Mouse (Mus musculus) megakaryocyte, adult 5-6 weeks (primary cell): Measurements from ENCODE around the gene Atn1. TPM values are rescaled to one million over a fixed set of nuclear protein-coding genes. Genes with fewer than 3 reads are reported as not detected.

Experiments
- ATAC-seq: 2 replicates; pipeline ENCODE4 v1.8.0; 2016; ENCODE audit warnings: mild to moderate bottlenecking, inconsistent platforms; ENCODE audit not compliant: poor library complexity, severe bottlenecking
- total RNA-seq, 2 experiments: library from RNA; stranded (forward) in 1 of 2; stranded (reverse) in 1 of 2; fragments of 153-499, 151-499 nt in 1 of 2; fragments of 221-1000, 200-1000 nt in 1 of 2; gene quantifications; 2 replicates each; pipeline versions ENCODE4 v1.2.3 to v1.2.4; 2015 to 2017

Gene Atn1
- total RNA-seq, 2 experiments from 2014 or later, result 3.0 to 25.7 TPM

- ATAC-seq, result no peak
These were observed 13.3 kb downstream of the Atn1 start for GRCm38 (mm10) chr6:124742839-124743514.

DNA sequence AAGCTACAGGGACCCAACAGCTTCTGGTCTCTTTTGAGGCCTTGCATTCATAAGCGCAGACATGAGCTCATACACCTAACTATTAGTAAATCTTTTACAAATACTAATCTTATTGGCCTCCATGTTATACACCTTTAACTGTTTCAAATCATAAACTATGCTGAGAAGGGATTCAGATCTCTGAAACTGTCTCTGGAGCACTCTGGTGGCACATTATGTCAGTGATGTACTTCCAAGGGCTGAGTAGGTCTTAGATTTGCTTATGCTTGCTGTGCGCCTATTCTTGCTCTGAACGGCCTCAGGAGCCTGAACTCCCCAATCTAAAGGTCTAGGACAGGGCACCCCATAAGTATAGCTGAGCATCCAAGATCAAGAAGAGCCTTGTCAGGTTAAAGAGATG, 14.5 kb downstream of the Atn1 start:
- ATAC-seq, result no peak

DNA sequence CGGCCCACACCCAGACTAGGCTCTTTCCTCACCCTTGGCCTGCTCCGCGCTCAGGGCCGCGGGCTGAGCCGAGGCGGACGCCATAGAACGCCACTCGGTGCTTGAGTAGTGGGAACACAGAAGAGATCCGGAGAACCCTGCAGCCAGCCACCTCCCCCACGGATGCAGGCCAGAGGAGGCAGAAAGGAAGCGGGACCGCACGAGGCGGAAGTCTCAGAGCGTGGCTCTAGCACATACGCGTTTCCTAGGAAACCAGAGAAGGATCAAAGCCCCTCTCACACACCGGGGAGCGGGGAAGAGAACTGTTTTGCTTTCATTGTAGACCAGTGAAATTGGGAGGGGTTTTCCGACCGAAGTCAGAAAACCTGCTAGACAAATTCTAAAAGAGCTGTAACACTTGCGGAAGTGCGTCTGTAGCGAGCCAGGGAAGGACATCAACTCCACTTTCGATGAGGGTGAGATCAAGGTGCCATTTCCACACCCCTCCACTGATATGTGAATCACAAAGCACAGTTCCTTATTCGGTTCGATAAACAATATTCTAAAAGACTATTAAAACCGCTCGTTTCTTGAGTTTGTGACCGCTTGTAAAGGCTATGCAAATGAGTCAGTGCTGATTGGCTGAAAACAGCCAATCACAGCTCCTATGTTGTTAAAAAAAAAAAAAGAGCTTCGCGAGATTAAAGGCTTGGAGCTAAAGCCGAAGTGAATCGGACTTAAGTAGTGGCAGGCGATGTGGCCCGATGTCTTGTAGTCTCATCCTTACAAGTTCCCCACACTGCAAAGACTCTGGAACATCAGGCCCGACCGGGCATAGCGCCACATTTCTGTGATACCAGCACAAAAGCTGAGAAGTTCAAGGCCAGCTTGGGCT, 15.2 kb downstream of the Atn1 start, which contains the start of gene Grcc10:
Gene Grcc10 (minus strand): TSS at position 487 of the 874 bp plus-strand sequence.
- ATAC-seq, result peak; percentile 58

GRCm38 (mm10) chr6:124740211-124740887, 16.0 kb downstream of the Atn1 start:
- peak; percentile 24 for ATAC-seq

GRCm38 (mm10) chr6:124739231-124739796, 17.0 kb downstream of the Atn1 start:
- no peak for ATAC-seq

- peak; percentile 33 for ATAC-seq
These were observed 17.8 kb downstream of the Atn1 start, which contains the start of gene Ptpn6 for GRCm38 (mm10) chr6:124738511-124739023. Gene Ptpn6, minus strand, starts transcription at chr6:124738714.

DNA sequence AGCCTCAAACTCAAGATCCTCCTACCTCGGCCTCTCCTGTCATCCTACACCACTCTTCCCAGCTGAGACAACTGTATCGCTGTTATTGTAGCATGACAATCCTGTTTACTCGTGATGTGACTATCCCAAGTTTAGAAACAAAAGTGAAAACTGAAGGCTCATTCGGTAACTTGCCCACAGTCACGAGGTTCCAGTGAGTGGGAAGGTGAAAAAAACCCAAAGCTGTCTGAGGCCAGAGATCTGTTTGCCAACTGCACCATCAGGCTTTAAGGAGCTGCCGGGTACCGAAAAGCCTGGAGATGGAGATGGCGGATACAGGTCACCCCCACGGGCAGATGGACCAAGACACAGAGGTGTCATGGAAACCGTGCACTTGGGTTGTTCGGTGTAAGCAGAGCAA, 19.3 kb downstream of the Atn1 start:
- no peak for ATAC-seq

- no peak for ATAC-seq
These were observed 21.9 kb downstream of the Atn1 start for GRCm38 (mm10) chr6:124734417-124734816.

GRCm38 (mm10) chr6:124732476-124733370, 23.6 kb downstream of the Atn1 start:
- peak; percentile 84 for ATAC-seq

DNA sequence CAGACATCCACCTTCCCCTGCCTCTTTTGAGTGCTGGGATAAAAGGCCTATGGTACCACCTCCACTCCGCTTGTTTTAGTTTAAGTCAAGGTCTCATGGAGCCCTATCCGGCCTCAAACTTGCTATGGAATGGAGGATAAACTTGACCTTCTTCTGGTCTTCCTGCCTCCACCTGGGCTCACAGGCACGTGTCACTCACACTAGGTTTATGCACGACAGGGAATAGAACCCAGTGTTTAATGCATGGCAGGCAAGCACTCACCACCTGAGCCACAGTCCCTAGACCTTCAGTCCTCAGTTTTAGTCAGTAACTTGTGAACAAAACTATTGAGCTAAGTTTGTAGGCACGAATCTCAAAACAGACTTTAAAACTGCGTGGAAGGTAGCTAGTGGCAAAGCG, 25.3 kb downstream of the Atn1 start:
- no peak for ATAC-seq

DNA sequence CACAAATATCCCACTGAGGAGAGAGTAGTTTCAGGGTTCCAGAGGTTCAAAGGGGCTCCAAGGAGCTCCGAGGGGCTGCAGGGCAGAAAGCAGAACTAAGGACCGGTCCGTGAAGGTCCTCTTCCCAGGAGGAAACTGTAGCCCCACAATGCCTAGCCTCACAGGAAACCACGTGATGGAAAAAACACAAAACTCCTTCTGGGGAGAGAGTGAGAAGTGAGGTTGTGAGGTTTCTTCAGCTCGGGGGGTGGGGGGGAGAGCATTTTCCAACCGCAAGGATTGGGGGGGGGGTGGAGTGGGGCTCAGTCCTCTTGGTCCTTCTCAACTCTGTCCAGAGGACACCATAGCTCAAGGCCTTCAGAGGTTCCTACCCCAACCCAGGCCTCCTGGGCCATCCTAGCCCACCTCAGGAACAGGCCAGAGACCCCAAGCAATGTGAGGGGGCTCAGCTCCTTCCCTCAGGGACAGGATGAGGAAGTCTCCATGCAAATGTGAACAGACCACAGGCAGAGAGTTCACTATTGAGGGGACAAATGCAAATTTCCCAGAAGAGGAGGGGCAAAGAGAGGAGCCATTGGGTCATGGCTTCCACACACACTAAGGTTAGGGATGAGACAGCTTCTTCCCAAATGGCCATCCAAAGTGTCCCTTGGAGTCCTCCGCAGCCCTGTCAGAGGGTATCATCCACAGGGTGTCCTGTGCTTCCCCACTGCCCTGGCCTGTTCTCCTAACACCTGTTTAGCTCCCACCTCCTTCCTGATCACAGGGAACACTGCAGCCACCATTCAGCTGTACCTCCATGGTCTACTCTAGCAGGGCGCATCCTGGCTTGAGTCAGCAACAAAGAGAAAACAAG, 26.2 kb downstream of the Atn1 start:
- peak; percentile 64 for ATAC-seq

DNA sequence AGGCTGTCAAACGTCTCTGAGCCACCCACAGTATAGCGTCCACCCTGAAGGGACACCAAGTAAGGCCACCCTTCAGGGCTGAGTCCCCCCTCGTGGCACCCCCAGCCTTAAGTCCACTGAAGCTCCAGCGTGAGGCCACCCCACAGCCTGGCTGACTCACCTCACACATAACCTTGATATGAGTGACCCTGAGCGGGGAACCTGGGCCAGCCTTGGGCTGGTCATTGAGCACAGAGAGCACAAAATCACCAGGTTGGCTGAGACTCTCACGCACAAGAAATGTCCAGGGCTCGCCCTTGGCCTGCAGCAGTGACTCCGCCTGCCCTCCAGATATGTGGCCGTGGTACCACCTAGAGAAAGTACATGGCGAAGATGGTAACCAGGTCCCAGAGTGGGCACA, 27.7 kb downstream of the Atn1 start:
- ATAC-seq, result no peak

GRCm38 (mm10) chr6:124724472-124724871, 31.9 kb downstream of the Atn1 start:
- ATAC-seq, result no peak

DNA sequence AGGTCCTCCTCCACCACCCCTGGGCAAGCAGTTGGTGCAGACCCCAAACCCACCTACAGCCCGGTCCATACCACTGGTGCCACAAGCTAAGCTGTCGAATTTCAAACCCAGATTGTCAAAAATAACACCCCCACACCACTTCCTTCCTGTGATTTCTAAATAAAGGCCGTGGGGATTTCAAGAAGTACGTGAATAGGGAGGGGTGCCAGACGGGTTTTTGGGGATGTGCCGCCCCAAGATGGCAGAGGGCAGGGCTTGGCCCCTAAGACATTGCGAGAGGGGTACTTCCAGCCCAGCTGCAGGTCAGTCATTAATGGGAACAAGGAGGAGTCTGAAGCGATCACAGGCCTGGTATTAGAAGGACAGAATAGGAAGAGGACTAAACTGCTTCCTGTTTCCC, 32.8 kb downstream of the Atn1 start:
- peak; percentile 80 for ATAC-seq

DNA sequence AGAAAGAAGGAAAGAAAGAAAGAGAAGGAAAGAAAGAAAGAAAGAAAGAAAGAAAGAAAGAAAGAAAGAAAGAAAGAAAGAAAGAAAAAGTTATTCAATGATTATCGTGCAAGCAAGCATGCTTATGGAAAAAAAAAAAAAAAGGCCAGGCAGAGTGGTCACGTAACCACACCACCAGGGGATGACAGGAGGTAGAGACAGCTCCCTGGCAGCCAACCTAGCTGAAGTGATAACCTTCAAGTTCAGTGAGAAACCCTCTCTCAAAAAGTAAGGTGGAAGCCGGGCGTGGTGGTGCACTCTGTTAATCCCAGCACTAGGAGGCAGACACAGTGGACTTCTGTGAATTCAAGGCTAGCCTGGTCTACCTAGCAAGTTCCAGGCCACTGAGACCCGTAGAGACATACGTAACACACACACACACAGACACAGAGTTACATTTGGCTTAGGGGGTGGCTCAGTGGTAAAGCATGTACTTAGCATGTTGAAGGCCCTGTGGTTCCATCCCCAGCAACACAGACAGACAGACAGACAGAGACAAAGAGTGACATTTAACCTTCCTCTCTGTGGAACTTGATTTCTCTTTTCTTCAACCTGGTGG, 33.3 kb downstream of the Atn1 start:
- peak; percentile 1; the same call in 1 of the 2 replicates for ATAC-seq

DNA sequence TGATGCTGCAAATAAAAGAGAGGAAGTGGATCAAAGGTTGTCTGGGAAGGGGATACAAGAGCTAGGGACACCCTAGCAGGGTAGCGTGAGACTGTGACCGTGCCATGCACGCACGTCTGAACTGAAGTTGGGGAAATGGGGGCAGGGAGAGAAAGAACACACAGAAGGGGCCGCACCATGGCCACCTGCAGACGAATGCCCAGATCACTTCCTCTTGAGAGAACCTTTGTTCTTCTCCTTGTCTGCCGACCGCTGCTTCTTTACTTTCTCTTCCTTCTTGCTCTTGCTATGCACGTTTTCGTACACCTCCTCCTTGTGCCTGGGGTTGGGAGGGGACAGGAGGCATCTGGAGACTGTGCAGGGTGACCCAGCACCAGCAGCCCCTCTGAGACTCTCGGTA, 35.4 kb downstream of the Atn1 start:
- ATAC-seq, result peak; percentile 19; the same call in 1 of the 2 replicates

DNA sequence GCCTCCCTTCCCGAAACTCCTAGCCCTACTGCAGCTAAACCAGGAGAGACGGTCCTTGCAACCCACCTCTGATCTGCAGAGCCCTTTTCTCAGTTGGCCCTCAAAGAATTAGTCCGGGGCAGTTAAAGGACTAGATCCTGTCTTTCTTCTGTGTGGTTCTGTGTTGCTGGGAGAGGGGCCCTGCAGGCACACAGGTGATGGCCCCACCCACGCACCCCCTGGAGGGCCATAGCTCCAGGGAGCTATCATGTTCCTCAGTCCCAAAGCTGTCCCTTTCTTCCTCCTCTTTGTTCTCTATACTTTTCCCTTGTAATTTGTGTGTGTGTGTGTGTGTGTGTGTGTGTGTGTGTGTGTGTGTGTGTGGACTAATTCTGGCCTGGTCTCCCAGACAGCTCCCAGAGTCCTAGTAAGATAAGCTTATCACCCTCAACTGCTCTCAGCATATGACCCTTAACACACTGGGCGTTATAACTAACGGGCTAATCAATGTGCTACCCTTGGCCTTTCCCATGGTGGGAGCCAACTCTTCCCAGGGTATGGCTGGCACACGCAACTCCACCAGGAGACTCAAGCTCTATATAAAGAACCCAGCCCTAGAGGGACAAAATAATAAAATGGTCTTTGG, 36.9 kb downstream of the Atn1 start:
- ATAC-seq, result no peak

GRCm38 (mm10) chr6:124718703-124719102, 37.6 kb downstream of the Atn1 start:
- ATAC-seq, result no peak
